Mouse (Mus musculus): ENCODE results near the gene Clec4f.
A peak's percentile ranks its signal among the peaks of the same experiment; 100 is the strongest.

Clec4f gene

GRCm38 (mm10) chr6:83656087-83656486, at the start of gene Clec4f:
Clec4f (minus strand) TSS chr6:83656187.
- no peak for DNase-seq (ENCODE audit: extremely low read depth, insufficient read length, low spot score)

GRCm38 (mm10) chr6:83704701-83705100, 48.7 kb upstream of the Clec4f start:
- DNase-seq (ENCODE audit: extremely low read depth, insufficient read length, low spot score) = no peak

- DNase-seq (ENCODE audit: extremely low read depth, insufficient read length, low spot score) = no peak
Measured at GRCm38 (mm10) chr6:83704294-83704693, 48.3 kb upstream of the Clec4f start.

- DNase-seq (ENCODE audit: extremely low read depth, insufficient read length, low spot score) = no peak
Measured at GRCm38 (mm10) chr6:83703722-83704078, 47.7 kb upstream of the Clec4f start.

GRCm38 (mm10) chr6:83703000-83703721, 47.2 kb upstream of the Clec4f start:
- no peak for DNase-seq (ENCODE audit: extremely low read depth, insufficient read length, low spot score)

- no peak for DNase-seq (ENCODE audit: extremely low read depth, insufficient read length, low spot score)
Measured at GRCm38 (mm10) chr6:83702146-83702999, 46.4 kb upstream of the Clec4f start.

- DNase-seq (ENCODE audit: extremely low read depth, insufficient read length, low spot score) = no peak
Measured at GRCm38 (mm10) chr6:83701001-83701400, 45.0 kb upstream of the Clec4f start.

- no peak for DNase-seq (ENCODE audit: extremely low read depth, insufficient read length, low spot score)
Measured at GRCm38 (mm10) chr6:83699971-83700370, 44.0 kb upstream of the Clec4f start.

- no peak for DNase-seq (ENCODE audit: extremely low read depth, insufficient read length, low spot score)
Measured at GRCm38 (mm10) chr6:83697932-83698331, 41.9 kb upstream of the Clec4f start.

- no peak for DNase-seq (ENCODE audit: extremely low read depth, insufficient read length, low spot score)
Measured at GRCm38 (mm10) chr6:83696684-83697083, 40.7 kb upstream of the Clec4f start.

- no peak for DNase-seq (ENCODE audit: extremely low read depth, insufficient read length, low spot score)
Measured at GRCm38 (mm10) chr6:83695731-83696130, 39.7 kb upstream of the Clec4f start.

GRCm38 (mm10) chr6:83693835-83694234, 37.8 kb upstream of the Clec4f start:
- DNase-seq (ENCODE audit: extremely low read depth, insufficient read length, low spot score) = peak; percentile 25

GRCm38 (mm10) chr6:83692962-83693361, 37.0 kb upstream of the Clec4f start:
- no peak for DNase-seq (ENCODE audit: extremely low read depth, insufficient read length, low spot score)

GRCm38 (mm10) chr6:83690936-83691335, 34.9 kb upstream of the Clec4f start:
- no peak for DNase-seq (ENCODE audit: extremely low read depth, insufficient read length, low spot score)

GRCm38 (mm10) chr6:83690277-83690676, 34.3 kb upstream of the Clec4f start:
- DNase-seq (ENCODE audit: extremely low read depth, insufficient read length, low spot score) = no peak

- no peak for DNase-seq (ENCODE audit: extremely low read depth, insufficient read length, low spot score)
Measured at GRCm38 (mm10) chr6:83689374-83689773, 33.4 kb upstream of the Clec4f start.

- no peak for DNase-seq (ENCODE audit: extremely low read depth, insufficient read length, low spot score)
Measured at GRCm38 (mm10) chr6:83677757-83678156, 21.8 kb upstream of the Clec4f start, which contains the start of gene Cd207. Cd207 (minus strand) TSS chr6:83677857.

GRCm38 (mm10) chr6:83673395-83673794, 17.4 kb upstream of the Clec4f start:
- no peak for DNase-seq (ENCODE audit: extremely low read depth, insufficient read length, low spot score)

- no peak for DNase-seq (ENCODE audit: extremely low read depth, insufficient read length, low spot score)
Measured at GRCm38 (mm10) chr6:83665009-83665408, 9.0 kb upstream of the Clec4f start.

GRCm38 (mm10) chr6:83660821-83661220, 4.8 kb upstream of the Clec4f start:
- no peak for DNase-seq (ENCODE audit: extremely low read depth, insufficient read length, low spot score)

GRCm38 (mm10) chr6:83646715-83647114, 9.3 kb downstream of the Clec4f start:
- no peak for DNase-seq (ENCODE audit: extremely low read depth, insufficient read length, low spot score)

- DNase-seq (ENCODE audit: extremely low read depth, insufficient read length, low spot score) = no peak
Measured at GRCm38 (mm10) chr6:83635329-83635728, 20.7 kb downstream of the Clec4f start.

Data from 3134 (cell line).